Mouse (Mus musculus) left cerebral cortex, postnatal 10 days (tissue): ENCODE measurements at regions not wholly inside any gene's neighbourhood (a gene's known extent, or its start where the extent isn't known, plus 50 kb on each side); places are given as distances from the start of the nearest gene placed in this dataset. TPM values are rescaled to one million over a fixed set of nuclear protein-coding genes. Genes with fewer than 3 reads are reported as not detected.

Experiments
- DNase-seq, 2 experiments: peaks; one replicate each; pipeline ENCODE4 v3.0.0; 2021 to 2022; ENCODE audit warnings: low spot score in 2 of 2, mixed read lengths in 1 of 2; ENCODE audit errors: extremely low spot score in 1 of 2
- intact Hi-C: fragments of 180-260 bp; cut with DNase I; formaldehyde crosslinking; loops from one replicate; pipeline ENCODE4 v1.15.1; 2025
- microRNA-seq: library from miRNA; unstranded; fragments of <30 nt; microRNA quantifications from one replicate; pipeline ENCODE4 v1.2.0, GENCODE M21; 2022

- no peak for DNase-seq
- intact Hi-C loops: no loop called here
These were observed 627.9 kb downstream of the Sox6 start for GRCm38 (mm10) chr7:115410501-115411230.

- DNase-seq: peak in 1 of 2 experiments; percentile 60
- intact Hi-C loops: no loop called here
These were observed 627.1 kb downstream of the Sox6 start for GRCm38 (mm10) chr7:115411456-115411855.

- no peak for DNase-seq
- intact Hi-C loops: no loop called here
These were observed 623.4 kb downstream of the Sox6 start for GRCm38 (mm10) chr7:115415147-115415561.

Small RNAs in the stretch of these regions (microRNA-seq; reads per million reads assigned to microRNA genes)
- not detected for gene Gm27684
